Mouse (Mus musculus): ENCODE measurements at regions not wholly inside any gene's neighbourhood (a gene's known extent, or its start where the extent isn't known, plus 50 kb on each side); places are given as distances from the start of the nearest gene placed in this dataset.
A peak's percentile ranks its signal among the peaks of the same experiment; 100 is the strongest.

DNA sequence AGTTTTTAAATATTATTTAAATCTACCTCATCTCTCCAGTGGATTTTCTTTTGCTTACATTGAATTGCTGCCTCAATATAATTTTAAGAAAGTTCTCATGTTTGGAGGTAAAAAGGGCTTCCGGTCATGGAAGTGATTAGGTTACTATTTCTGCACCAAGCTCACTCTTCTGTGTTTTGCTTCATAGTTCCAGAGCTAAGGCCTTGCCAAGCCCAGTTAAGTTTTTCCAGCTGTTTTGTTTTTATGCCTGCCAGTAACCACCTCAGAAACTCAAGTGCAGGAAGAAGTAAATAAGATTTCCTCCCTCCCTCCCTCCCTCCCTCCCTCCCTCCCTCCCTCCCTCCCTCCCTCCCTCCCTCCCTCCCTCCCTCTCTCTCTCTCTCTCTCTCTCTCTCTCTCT is 2466.1 kb downstream of the Poteg start:
- DNase-seq (ENCODE audit: low read depth, low spot score): no peak

DNA sequence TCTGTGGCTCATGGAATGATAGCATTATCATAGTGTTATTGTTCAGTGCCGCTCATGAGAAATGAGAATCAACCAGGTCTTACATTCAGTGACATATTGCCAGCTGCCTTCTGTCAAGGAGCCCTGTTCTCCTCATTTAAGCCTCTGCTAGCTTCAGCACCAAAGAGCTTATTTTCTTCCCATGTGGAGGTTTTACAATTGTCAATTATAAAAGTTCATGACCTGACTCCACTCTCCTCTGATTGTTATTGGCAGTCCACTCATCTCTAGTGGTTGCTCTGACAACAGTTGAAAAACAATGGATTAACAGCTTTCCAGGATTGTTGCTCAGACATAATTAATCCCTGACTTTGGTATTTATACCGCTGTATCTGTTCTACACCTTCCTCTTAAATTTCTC is 2473.0 kb downstream of the Poteg start:
- no peak for DNase-seq (ENCODE audit: low read depth, low spot score)

GRCm38 (mm10) chr8:29928257-29928656 is 2480.8 kb downstream of the Poteg start:
- no peak for DNase-seq (ENCODE audit: low read depth, low spot score)

GRCm38 (mm10) chr8:29961322-29961721 is 2513.9 kb downstream of the Poteg start:
- DNase-seq (ENCODE audit: low read depth, low spot score): no peak

DNA sequence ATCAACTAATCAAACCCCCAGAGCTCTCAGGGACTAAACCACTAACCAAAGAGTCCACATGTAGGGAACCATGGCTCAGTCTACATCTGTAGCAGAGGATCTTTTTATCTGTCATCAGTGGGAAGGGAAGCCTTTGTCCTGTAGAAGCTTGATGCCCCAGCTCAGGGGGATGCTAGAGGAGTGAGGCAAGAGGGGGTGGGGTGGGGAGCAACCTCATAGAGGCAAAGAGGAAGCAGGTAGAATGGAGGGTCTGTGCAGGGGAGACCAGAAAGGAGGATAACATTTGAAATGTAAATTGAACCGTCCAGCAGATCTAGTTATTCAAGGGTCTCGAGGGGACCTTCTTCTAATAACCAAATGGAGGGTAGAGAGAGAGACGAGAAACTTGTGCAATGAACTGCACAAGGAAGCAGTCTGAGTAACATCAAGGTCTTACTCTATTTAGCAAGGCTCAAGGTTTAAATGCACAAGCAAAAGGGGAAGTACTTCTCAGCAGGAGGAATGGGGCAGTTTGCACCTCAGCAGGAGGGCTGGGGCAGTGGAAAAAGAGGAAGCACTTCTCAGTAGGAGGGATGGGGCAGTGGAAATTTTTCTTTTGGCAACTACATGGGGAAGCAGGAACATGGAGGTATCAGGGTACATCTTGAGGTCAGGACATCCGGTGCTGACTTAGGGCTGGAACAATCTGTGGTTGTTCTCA is 2529.3 kb downstream of the Poteg start:
- DNase-seq (ENCODE audit: low read depth, low spot score): no peak

GRCm38 (mm10) chr8:29978585-29979505 is 2531.4 kb downstream of the Poteg start:
- peak; percentile 29 for DNase-seq (ENCODE audit: low read depth, low spot score)

GRCm38 (mm10) chr8:29992549-29992948 is 2545.1 kb downstream of the Poteg start:
- DNase-seq (ENCODE audit: low read depth, low spot score): no peak

- DNase-seq (ENCODE audit: low read depth, low spot score): no peak
Observed at GRCm38 (mm10) chr8:29999413-29999812, 2551.9 kb downstream of the Poteg start.
